Mouse (Mus musculus): Measurements from ENCODE around the gene Rtel1. TPM values are rescaled to one million over a fixed set of nuclear protein-coding genes. Genes with fewer than 3 reads are reported as not detected.

Gene Rtel1
- polyA plus RNA-seq, 1 experiment, result 24.7 TPM

- Histone ChIP-seq H3K4me1 (ENCODE audit: control insufficient read depth, insufficient read depth, insufficient read length, low read length) (peaks cover 2% of the 10 kb centered on the region; the same call in 1 of the 2 replicates), H3K27me3 (ENCODE audit: control insufficient read depth, insufficient read depth, low read length) (no peaks in the 10 kb centered on the region), H3K4me3 (ENCODE audit: low read depth, low read length) (no peak within 1 kb of the TSS), H3K27ac (ENCODE audit: insufficient read depth, low read depth, low read length) (0 out of 2 replicates have a peak within 1 kb of the TSS, but pooled peaks have one; percentile 1), H3K36me3 (ENCODE audit: control insufficient read depth, insufficient read depth, low read length) (peaks cover 56% of the 10 kb centered on the region)
- WGBS, result 96% methylated on average over 12 of the region's 12 CpGs
- TF ChIP-seq POLR2A (IDR thresholded peaks at IDR 0.05; ENCODE audit: low read depth, low read length) (no peak), CTCF (IDR thresholded peaks at IDR 0.05; ENCODE audit: extremely low read depth, insufficient read length, insufficient replicate concordance, low read depth, low read length) (no peak)
Observed at GRCm38 (mm10) chr2:181379778-181380177, 60.2 kb downstream of the Rtel1 start, which contains the start of gene Lime1. Lime1 (plus strand) TSS chr2:181380078.

DNA sequence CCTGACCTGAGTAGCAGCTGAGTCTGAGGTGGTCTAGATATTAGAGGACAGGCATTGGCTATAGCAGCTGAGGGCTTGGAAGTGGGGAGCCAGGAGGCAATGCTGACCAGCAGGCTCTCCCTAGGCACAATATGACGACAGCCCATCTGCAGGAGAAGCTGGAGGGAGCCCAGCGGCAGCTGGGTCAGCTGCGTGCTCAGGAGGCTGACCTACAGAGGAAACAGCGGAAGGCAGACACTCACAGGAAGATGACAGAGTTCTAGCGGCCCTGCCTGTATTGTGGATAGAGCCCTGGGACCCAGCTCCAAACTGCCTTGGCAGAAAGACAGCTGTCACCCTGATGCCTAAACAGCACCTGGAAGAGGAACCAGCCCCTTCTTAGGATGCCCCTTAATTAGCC lies 60.7 kb downstream of the Rtel1 start:
- H3K27me3 ChIP-seq (ENCODE audit: control insufficient read depth, insufficient read depth, low read length), result no peaks in the 10 kb centered on the region
- H3K4me1 ChIP-seq (ENCODE audit: control insufficient read depth, insufficient read depth, insufficient read length, low read length), result peaks cover 2% of the 10 kb centered on the region; the same call in 1 of the 2 replicates
- TF ChIP-seq POLR2A (IDR thresholded peaks at IDR 0.05; ENCODE audit: low read depth, low read length) (no peak), CTCF (IDR thresholded peaks at IDR 0.05; ENCODE audit: extremely low read depth, insufficient read length, insufficient replicate concordance, low read depth, low read length) (no peak)
- no peak overlapping the region for H3K27ac ChIP-seq (ENCODE audit: insufficient read depth, low read depth, low read length)
- no peak overlapping the region for H3K4me3 ChIP-seq (ENCODE audit: low read depth, low read length)
- peaks cover 58% of the 10 kb centered on the region for H3K36me3 ChIP-seq (ENCODE audit: control insufficient read depth, insufficient read depth, low read length)
- 88% methylated on average over 5 of the region's 5 CpGs for WGBS

DNA sequence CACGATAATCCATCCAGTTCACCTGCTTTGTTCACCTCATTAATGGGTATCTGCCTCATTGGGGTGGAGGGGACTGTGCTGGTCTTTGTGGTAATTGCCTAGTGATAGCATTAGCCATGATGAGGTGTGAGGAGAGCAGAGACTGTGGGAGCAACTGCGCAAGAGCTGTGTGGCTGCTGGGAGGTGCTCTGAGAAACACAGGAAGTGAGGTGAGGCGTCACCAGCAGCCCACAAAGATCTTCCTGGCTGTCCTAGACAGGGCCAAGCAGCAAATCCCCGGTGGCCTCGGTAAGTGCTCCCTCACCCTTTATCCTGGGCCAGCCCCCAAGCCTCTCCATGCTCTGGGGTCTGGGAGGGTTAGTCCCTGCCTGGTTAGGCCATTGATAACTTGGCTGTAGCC lies 61.6 kb downstream of the Rtel1 start:
- 84% methylated on average over 5 of the region's 5 CpGs for WGBS

GRCm38 (mm10) chr2:181381631-181382306 lies 62.2 kb downstream of the Rtel1 start:
- no peaks in the 10 kb centered on the region for H3K27me3 ChIP-seq (ENCODE audit: control insufficient read depth, insufficient read depth, low read length)
- no peak overlapping the region for H3K27ac ChIP-seq (ENCODE audit: insufficient read depth, low read depth, low read length)
- 91% methylated on average over 6 of the region's 6 CpGs for WGBS
- H3K4me1 ChIP-seq (ENCODE audit: control insufficient read depth, insufficient read depth, insufficient read length, low read length), result peaks cover 2% of the 10 kb centered on the region; the same call in 1 of the 2 replicates
- H3K36me3 ChIP-seq (ENCODE audit: control insufficient read depth, insufficient read depth, low read length), result peaks cover 64% of the 10 kb centered on the region
- TF ChIP-seq CTCF (IDR thresholded peaks at IDR 0.05; ENCODE audit: extremely low read depth, insufficient read length, insufficient replicate concordance, low read depth, low read length), result no peak
- TF ChIP-seq POLR2A (IDR thresholded peaks at IDR 0.05; ENCODE audit: low read depth, low read length), result no peak; the same call in 1 of the 2 replicates
- H3K4me3 ChIP-seq (ENCODE audit: low read depth, low read length), result peak overlapping the region; percentile 35

More for the DNA sequence above, 61.6 kb downstream of the Rtel1 start:
- no peak overlapping the region for H3K27ac ChIP-seq (ENCODE audit: insufficient read depth, low read depth, low read length)
- peaks cover 64% of the 10 kb centered on the region for H3K36me3 ChIP-seq (ENCODE audit: control insufficient read depth, insufficient read depth, low read length)
- H3K4me3 ChIP-seq (ENCODE audit: low read depth, low read length), result peak overlapping the region; percentile 35
- no peaks in the 10 kb centered on the region for H3K27me3 ChIP-seq (ENCODE audit: control insufficient read depth, insufficient read depth, low read length)
- TF ChIP-seq CTCF (IDR thresholded peaks at IDR 0.05; ENCODE audit: extremely low read depth, insufficient read length, insufficient replicate concordance, low read depth, low read length) (no peak), POLR2A (IDR thresholded peaks at IDR 0.05; ENCODE audit: low read depth, low read length) (no peak)
- H3K4me1 ChIP-seq (ENCODE audit: control insufficient read depth, insufficient read depth, insufficient read length, low read length), result peaks cover 2% of the 10 kb centered on the region; the same call in 1 of the 2 replicates

GRCm38 (mm10) chr2:181384463-181384862 lies 64.9 kb downstream of the Rtel1 start:
- no peak overlapping the region for H3K4me3 ChIP-seq (ENCODE audit: low read depth, low read length)
- H3K27ac ChIP-seq (ENCODE audit: insufficient read depth, low read depth, low read length), result no peak overlapping the region
- H3K27me3 ChIP-seq (ENCODE audit: control insufficient read depth, insufficient read depth, low read length), result no peaks in the 10 kb centered on the region
- 83% methylated on average over 7 of the region's 7 CpGs for WGBS
- no peaks in the 10 kb centered on the region for H3K4me1 ChIP-seq (ENCODE audit: control insufficient read depth, insufficient read depth, insufficient read length, low read length)
- peaks cover 52% of the 10 kb centered on the region for H3K36me3 ChIP-seq (ENCODE audit: control insufficient read depth, insufficient read depth, low read length)
- TF ChIP-seq CTCF (IDR thresholded peaks at IDR 0.05; ENCODE audit: extremely low read depth, insufficient read length, insufficient replicate concordance, low read depth, low read length) (no peak), POLR2A (IDR thresholded peaks at IDR 0.05; ENCODE audit: low read depth, low read length) (no peak)

GRCm38 (mm10) chr2:181384919-181385391 lies 65.4 kb downstream of the Rtel1 start:
- Histone ChIP-seq H3K27ac (ENCODE audit: insufficient read depth, low read depth, low read length) (no peak overlapping the region), H3K36me3 (ENCODE audit: control insufficient read depth, insufficient read depth, low read length) (peaks cover 47% of the 10 kb centered on the region), H3K4me3 (ENCODE audit: low read depth, low read length) (no peak overlapping the region), H3K4me1 (ENCODE audit: control insufficient read depth, insufficient read depth, insufficient read length, low read length) (no peaks in the 10 kb centered on the region), H3K27me3 (ENCODE audit: control insufficient read depth, insufficient read depth, low read length) (no peaks in the 10 kb centered on the region)
- no peak for TF ChIP-seq CTCF (IDR thresholded peaks at IDR 0.05; ENCODE audit: extremely low read depth, insufficient read length, insufficient replicate concordance, low read depth, low read length)
- TF ChIP-seq POLR2A (IDR thresholded peaks at IDR 0.05; ENCODE audit: low read depth, low read length), result no peak
- WGBS, result 88% methylated on average over 4 of the region's 4 CpGs

- TF ChIP-seq POLR2A (IDR thresholded peaks at IDR 0.05; ENCODE audit: low read depth, low read length) (no peak), CTCF (IDR thresholded peaks at IDR 0.05; ENCODE audit: extremely low read depth, insufficient read length, insufficient replicate concordance, low read depth, low read length) (no peak)
- H3K4me3 ChIP-seq (ENCODE audit: low read depth, low read length), result no peak overlapping the region
- H3K27me3 ChIP-seq (ENCODE audit: control insufficient read depth, insufficient read depth, low read length), result no peaks in the 10 kb centered on the region
- no peaks in the 10 kb centered on the region for H3K4me1 ChIP-seq (ENCODE audit: control insufficient read depth, insufficient read depth, insufficient read length, low read length)
- H3K27ac ChIP-seq (ENCODE audit: insufficient read depth, low read depth, low read length), result no peak overlapping the region
- H3K36me3 ChIP-seq (ENCODE audit: control insufficient read depth, insufficient read depth, low read length), result peaks cover 38% of the 10 kb centered on the region
- 71% methylated on average over 3 of the region's 3 CpGs for WGBS
Observed at GRCm38 (mm10) chr2:181385885-181386284, 66.3 kb downstream of the Rtel1 start.
